Mouse (Mus musculus) G1E (cell line): ENCODE measurements around the gene Tmem138.

ENCODE experiments used
- CTCF ChIP-seq: IDR thresholded peaks from 2 replicates; pipeline ENCODE4 v1.5.1; 2012; ENCODE audit warnings: low read depth, low read length, inconsistent platforms, mixed read lengths
- GATA1 ChIP-seq: IDR thresholded peaks from 2 replicates; pipeline ENCODE4 v1.6.1; 2012; ENCODE audit warnings: borderline replicate concordance, low read length, inconsistent platforms, mixed read lengths
- GATA2 ChIP-seq: IDR thresholded peaks from 2 replicates; pipeline ENCODE4 v1.6.1; 2012; ENCODE audit warnings: low read depth, low read length, inconsistent platforms, borderline replicate concordance
- TAL1 ChIP-seq: conservative IDR thresholded peaks from 2 replicates; pipeline ENCODE4 v1.6.1; 2012; ENCODE audit warnings: low read depth, low read length, inconsistent platforms, mixed read lengths

DNA sequence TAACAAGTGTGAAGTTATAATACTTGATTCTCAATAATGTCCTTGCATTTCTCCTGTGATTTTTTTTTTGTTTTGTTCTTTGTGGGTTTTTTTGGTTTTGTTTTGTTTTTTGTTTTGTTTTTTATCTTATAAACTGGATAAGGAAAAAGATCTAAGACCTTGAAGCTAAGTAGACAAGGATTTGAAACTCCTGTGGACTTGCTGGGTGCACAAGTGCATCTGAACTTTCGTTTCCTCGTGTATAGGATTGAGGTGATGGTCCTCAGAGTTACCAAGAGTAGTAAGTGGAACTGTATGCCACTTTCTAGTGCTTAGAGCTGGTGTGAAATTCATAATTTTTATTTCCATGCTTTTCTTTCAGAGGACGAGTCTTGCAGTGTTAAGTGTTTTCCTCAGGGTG lies 2.9 kb upstream of the Tmem138 start:
- no peak for TF ChIP-seq CTCF
- no peak for TF ChIP-seq GATA1
- no peak for TF ChIP-seq TAL1
- TF ChIP-seq GATA2: no peak
